Mouse (Mus musculus): ENCODE measurements around the gene Clip1. TPM values are rescaled to one million over a fixed set of nuclear protein-coding genes. Genes with fewer than 3 reads are reported as not detected.
A peak's percentile ranks its signal among the peaks of the same experiment; 100 is the strongest.

Clip1 gene
- polyA plus RNA-seq, 1 experiment from 2014 or later, result 74.6 TPM

DNA sequence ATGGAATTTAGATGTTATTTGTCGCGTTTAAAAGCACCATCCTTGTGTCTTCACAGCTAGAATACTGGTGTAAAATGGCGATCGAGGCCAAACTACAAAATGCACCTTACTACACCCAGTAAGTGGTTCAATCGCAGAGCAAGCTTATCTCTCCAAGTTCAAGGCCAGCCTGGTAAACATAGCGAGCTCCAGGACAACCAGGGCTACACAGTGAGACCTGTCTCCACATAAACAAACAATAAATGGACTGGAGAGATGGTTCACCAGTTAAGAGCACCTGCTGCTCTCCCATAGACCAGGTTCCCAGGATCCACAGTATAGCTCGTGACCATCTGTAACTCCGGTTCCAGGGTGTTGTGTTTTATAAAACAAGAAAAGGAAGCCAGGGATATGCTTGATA is 111.1 kb downstream of the Clip1 start:
- ATAC-seq (ENCODE audit: low FRiP score), result peak; percentile 21; the same call in 1 of the 2 replicates
- 65% methylated on average over 8 of the region's 8 CpGs for WGBS
- H3K4me1 ChIP-seq, result peaks cover 9% of the 10 kb centered on the region

DNA sequence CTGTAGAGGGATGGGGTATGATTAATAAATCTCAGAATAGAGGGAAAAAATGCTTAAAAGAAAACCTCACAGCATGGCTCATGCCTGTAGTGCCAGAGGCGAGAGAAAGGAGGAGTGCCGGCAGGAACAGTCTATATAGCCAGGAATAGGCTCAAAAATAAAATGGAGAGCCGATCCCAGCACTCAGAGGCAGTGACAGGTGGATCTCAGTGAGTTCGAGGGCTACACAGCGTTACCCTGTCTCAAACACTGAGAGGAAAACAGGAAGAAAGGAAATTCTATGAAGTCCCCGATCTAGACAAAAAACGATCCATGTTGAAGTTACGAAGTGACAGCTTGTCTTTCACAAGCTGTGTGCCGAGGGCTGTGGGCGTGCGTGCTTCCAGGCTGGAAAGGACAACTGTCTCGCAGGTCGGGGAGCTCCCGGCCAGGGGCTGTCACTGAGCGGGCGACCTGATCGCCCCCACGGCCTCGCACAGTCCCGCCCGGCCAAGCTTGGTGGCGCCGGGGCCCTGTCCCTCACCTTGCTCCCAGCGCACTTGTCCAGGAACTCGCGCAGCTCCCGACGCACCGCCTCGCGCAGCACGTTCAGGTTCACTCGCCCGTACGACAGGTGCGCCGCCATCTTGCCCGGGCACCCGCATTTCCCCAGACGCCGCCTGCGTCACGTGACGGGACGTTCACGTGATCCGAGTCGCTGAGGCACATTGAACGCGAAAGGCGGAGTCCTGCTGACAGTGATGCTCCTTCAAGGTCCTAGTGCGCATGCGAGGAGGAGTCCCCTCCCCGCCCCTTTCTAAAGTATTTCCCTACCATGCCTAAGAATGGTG is 111.8 kb downstream of the Clip1 start, which contains the start of gene Vps33a:
TSS of gene Vps33a (minus strand) at position 682 of the 830 bp plus-strand sequence.
- Histone ChIP-seq H3K9ac (peak within 1 kb of the TSS; percentile 87), H3K27me3 (no peaks in the 10 kb centered on the region), H3K4me2 (replicated peaks) (peak within 1 kb of the TSS; percentile 90), H3K4me1 (peaks cover 9% of the 10 kb centered on the region), H3K9me3 (replicated peaks) (no peaks in the 10 kb centered on the region), H3K4me3 (peak within 1 kb of the TSS; percentile 92), H3K36me3 (peaks cover 37% of the 10 kb centered on the region), H3K27ac (peak within 1 kb of the TSS; percentile 77)
- under 1% methylated on average over 54 of the region's 54 CpGs for WGBS
- peak; percentile 89 for ATAC-seq (ENCODE audit: low FRiP score)

More for the DNA sequence above, 111.1 kb downstream of the Clip1 start:
- H3K27me3 ChIP-seq, result no peaks in the 10 kb centered on the region
- no peak overlapping the region for H3K9ac ChIP-seq
- no peaks in the 10 kb centered on the region for H3K9me3 ChIP-seq (replicated peaks)
- peak overlapping the region; percentile 92 for H3K4me3 ChIP-seq
- H3K36me3 ChIP-seq, result peaks cover 37% of the 10 kb centered on the region
- peak overlapping the region; percentile 90 for H3K4me2 ChIP-seq (replicated peaks)
- H3K27ac ChIP-seq, result no peak overlapping the region

DNA sequence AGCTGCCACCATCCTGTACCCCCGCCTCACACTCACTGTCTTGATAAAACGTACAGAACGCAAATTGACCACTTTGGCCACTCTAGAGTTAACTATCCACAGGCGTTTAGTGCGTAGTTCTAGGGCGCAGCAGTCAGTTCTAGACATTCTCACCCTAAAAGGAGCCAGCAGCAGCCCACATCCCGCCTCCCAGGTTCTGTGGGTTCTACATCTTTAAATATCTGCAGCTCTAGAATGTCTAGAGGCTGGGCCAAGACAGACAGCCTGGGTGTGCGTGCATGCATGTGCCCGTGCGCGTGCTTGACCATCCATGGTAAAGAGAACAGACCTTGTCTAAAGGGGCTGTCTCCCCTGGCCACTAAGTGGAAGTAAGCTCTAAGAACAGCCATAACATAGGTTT is 123.3 kb downstream of the Clip1 start:
- H3K4me1 ChIP-seq, result no peaks in the 10 kb centered on the region
- no peak for ATAC-seq (ENCODE audit: low FRiP score)
- WGBS, result 93% methylated on average over 11 of the region's 11 CpGs
- no peak overlapping the region for H3K27ac ChIP-seq
- H3K27me3 ChIP-seq, result no peaks in the 10 kb centered on the region
- peaks cover 95% of the 10 kb centered on the region for H3K36me3 ChIP-seq
- no peak overlapping the region for H3K9ac ChIP-seq
- no peak overlapping the region for H3K4me3 ChIP-seq
- no peaks in the 10 kb centered on the region for H3K9me3 ChIP-seq (replicated peaks)
- no peak overlapping the region for H3K4me2 ChIP-seq (replicated peaks)

DNA sequence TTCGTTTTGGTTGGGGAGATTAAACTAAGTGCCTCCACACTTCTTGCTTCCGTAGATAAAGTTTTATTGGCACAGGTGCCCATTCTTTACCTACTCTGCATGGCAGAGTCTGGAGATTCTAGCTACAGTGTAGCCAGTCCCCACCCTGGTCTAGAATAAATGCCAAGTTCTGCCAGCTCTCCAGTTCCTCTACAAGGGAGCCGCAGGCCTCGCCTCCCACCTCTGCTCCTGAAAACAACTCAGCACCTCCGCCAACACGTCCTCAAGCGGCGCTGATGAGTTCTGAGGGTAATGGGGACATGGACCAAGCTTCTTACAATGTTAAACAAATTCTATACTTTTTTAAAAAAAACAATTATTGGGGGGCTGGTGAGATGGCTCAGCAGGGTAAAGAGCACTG is 124.8 kb downstream of the Clip1 start:
- Histone ChIP-seq H3K4me2 (replicated peaks) (no peak overlapping the region), H3K4me3 (no peak overlapping the region), H3K4me1 (no peaks in the 10 kb centered on the region), H3K36me3 (peaks cover 90% of the 10 kb centered on the region), H3K27me3 (no peaks in the 10 kb centered on the region), H3K27ac (no peak overlapping the region), H3K9ac (no peak overlapping the region), H3K9me3 (replicated peaks) (no peaks in the 10 kb centered on the region)
- ATAC-seq (ENCODE audit: low FRiP score), result no peak
- 95% methylated on average over 8 of the region's 8 CpGs for WGBS

DNA sequence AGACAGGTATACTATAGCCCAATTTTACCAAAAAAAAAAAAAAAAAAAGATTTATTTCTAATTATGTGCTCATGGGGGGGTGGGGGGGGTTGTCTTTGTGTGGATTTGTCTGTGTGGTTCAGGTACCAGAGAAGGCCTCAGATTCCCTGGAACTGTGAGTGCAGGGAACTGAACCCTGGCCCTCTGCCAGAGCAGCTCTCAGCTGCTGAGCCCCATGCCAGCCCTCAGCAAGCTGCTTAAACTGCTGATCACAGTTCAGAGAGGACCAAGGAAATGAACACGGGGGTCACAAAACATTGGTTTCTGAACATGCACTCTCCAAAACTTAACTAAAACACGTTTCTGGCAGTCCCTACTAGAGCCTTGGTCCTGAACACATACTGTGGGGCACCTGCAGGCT is 128.0 kb downstream of the Clip1 start:
- no peak overlapping the region for H3K4me3 ChIP-seq
- H3K27ac ChIP-seq, result no peak overlapping the region
- H3K9me3 ChIP-seq (replicated peaks), result no peaks in the 10 kb centered on the region
- H3K9ac ChIP-seq, result no peak overlapping the region
- 79% methylated on average over 2 of the region's 2 CpGs for WGBS
- H3K36me3 ChIP-seq, result peaks cover 62% of the 10 kb centered on the region
- no peaks in the 10 kb centered on the region for H3K27me3 ChIP-seq
- no peaks in the 10 kb centered on the region for H3K4me1 ChIP-seq
- no peak for ATAC-seq (ENCODE audit: low FRiP score)
- no peak overlapping the region for H3K4me2 ChIP-seq (replicated peaks)

DNA sequence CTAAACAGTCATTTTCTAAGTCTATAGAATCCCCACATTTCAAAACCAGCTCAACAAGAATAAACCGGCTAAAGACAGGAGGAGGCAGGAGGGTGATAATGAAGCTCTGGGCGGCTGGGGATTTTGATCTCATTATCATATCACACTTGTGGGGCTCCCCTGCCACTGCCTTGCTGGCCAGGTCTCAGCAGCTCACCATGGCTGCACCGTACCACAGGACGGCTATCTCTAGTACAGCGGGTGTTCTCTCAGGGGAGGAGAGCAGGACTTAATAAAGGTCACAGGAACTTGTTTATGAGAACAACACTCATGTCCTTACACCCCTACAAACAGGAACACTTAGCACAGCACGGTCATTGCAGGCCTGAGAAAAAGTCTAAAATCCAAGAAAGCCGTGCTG is 128.7 kb downstream of the Clip1 start:
- Histone ChIP-seq H3K4me3 (no peak overlapping the region), H3K36me3 (peaks cover 55% of the 10 kb centered on the region), H3K9me3 (replicated peaks) (no peaks in the 10 kb centered on the region), H3K9ac (no peak overlapping the region), H3K4me2 (replicated peaks) (no peak overlapping the region), H3K27ac (no peak overlapping the region), H3K4me1 (no peaks in the 10 kb centered on the region), H3K27me3 (no peaks in the 10 kb centered on the region)
- WGBS, result 93% methylated on average over 7 of the region's 7 CpGs
- no peak for ATAC-seq (ENCODE audit: low FRiP score)

DNA sequence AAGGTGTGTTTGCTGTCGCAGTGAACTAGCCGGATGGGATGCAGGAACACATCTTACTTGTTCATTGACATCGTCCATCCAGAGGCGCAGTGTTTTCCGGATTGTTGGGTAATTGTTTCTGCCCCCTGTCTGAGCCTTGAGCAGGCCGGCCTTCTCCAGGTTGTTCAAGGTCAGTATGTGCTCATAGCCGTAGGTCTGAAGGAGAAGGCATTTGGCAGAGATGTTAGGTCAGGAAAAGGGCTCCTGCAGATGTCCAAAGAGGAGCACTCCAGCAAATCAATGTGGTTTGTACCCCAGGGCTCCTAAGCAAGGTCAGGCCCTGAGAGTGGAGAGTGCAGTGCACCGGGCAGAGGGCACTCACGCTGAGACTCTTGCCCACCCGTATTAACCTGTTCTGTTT is 150.6 kb downstream of the Clip1 start:
- Histone ChIP-seq H3K4me2 (replicated peaks) (no peak overlapping the region), H3K9ac (no peak overlapping the region), H3K27me3 (no peaks in the 10 kb centered on the region), H3K36me3 (peaks cover 78% of the 10 kb centered on the region), H3K4me3 (no peak overlapping the region), H3K27ac (no peak overlapping the region), H3K4me1 (no peaks in the 10 kb centered on the region), H3K9me3 (replicated peaks) (no peaks in the 10 kb centered on the region)
- no peak for ATAC-seq (ENCODE audit: low FRiP score)
- 94% methylated on average over 10 of the region's 10 CpGs for WGBS

DNA sequence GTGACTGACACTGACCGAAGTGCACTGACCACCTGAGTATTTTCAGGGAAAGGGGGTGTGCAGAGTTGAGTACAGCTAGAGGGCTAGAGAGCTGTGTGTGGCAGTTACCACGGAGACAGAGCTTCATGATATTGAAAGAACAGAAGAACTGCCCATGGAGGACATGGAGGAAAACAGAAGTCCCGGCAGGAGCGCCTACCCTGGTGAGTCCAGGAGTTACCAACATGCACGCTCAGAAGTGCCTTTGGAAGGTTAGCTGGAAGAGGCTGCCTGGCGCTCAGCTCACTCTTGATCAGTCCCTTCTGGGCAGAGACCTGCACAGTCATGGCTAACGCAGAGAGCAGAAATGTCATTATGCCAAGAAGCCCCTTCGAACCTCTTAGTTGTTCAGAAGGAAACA is 154.4 kb downstream of the Clip1 start:
- H3K4me1 ChIP-seq, result no peaks in the 10 kb centered on the region; the same call in 1 of the 2 replicates
- no peak overlapping the region for H3K27ac ChIP-seq
- peaks cover 67% of the 10 kb centered on the region for H3K36me3 ChIP-seq
- H3K4me2 ChIP-seq (replicated peaks), result no peak overlapping the region
- WGBS, result 91% methylated on average over 8 of the region's 8 CpGs
- ATAC-seq (ENCODE audit: low FRiP score), result no peak
- H3K4me3 ChIP-seq, result no peak overlapping the region
- no peaks in the 10 kb centered on the region for H3K27me3 ChIP-seq
- H3K9me3 ChIP-seq (replicated peaks), result no peaks in the 10 kb centered on the region
- H3K9ac ChIP-seq, result no peak overlapping the region

DNA sequence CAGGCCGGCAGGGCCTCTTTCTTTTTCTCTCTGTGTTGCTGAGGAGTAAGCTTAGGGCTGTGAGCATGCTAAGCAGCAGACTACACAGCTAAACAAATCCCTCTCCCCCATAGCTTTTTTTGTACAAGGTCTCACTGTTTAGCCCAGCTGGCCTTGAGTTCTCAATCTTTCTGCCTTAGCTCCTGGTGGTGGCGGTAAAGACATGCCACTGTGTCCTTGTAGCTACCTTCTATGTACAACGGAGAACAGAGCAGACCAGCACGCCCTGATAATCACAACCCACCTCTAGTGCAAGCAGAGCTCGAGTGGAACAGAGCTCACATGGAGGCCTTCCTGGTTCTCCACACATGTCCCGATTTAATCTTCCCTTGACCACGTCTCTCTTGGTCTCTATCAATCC is 155.8 kb downstream of the Clip1 start:
- Histone ChIP-seq H3K4me1 (peaks cover 6% of the 10 kb centered on the region), H3K9me3 (replicated peaks) (no peaks in the 10 kb centered on the region), H3K27me3 (no peaks in the 10 kb centered on the region), H3K27ac (no peak overlapping the region), H3K4me3 (no peak overlapping the region), H3K4me2 (replicated peaks) (no peak overlapping the region), H3K36me3 (peaks cover 55% of the 10 kb centered on the region), H3K9ac (no peak overlapping the region)
- ATAC-seq (ENCODE audit: low FRiP score), result no peak
- WGBS, result 82% methylated on average over 7 of the region's 7 CpGs

Other genes starting within 250 kb of the Clip1 start
- 0.34 and 0.36 TPM in 2 replicates for gene Lrrc43, start 195.3 kb downstream of the Clip1 start, polyA plus RNA-seq (2016; fragmentation: Nextera tagmentation; extraction: Ambion mirVana)
- not detected in 2 replicates for gene Il31, start 195.1 kb downstream of the Clip1 start, polyA plus RNA-seq (2016; fragmentation: Nextera tagmentation; extraction: Ambion mirVana)
- gene B3gnt4, start 174.2 kb downstream of the Clip1 start, polyA plus RNA-seq (2016; fragmentation: Nextera tagmentation; extraction: Ambion mirVana), result 1.4 and 1.5 TPM in 2 replicates
- gene Diablo, start 160.4 kb downstream of the Clip1 start, polyA plus RNA-seq (2016; fragmentation: Nextera tagmentation; extraction: Ambion mirVana), result 112 and 124 TPM in 2 replicates
- 1.6 and 2.4 TPM in 2 replicates for gene Gm49027, start 159.1 kb downstream of the Clip1 start, polyA plus RNA-seq (2016; fragmentation: Nextera tagmentation; extraction: Ambion mirVana)
- gene Vps33a, start 111.6 kb downstream of the Clip1 start, polyA plus RNA-seq (2016; fragmentation: Nextera tagmentation; extraction: Ambion mirVana), result 41.4 and 43.7 TPM in 2 replicates
- 80.2 and 90.5 TPM in 2 replicates for gene Zcchc8, start 36.5 kb upstream of the Clip1 start, polyA plus RNA-seq (2016; fragmentation: Nextera tagmentation; extraction: Ambion mirVana)
- gene Rsrc2, start 64.8 kb upstream of the Clip1 start, polyA plus RNA-seq (2016; fragmentation: Nextera tagmentation; extraction: Ambion mirVana), result 166 and 182 TPM in 2 replicates
- 26.6 and 30.4 TPM in 2 replicates for gene Kntc1, start 65.1 kb upstream of the Clip1 start, polyA plus RNA-seq (2016; fragmentation: Nextera tagmentation; extraction: Ambion mirVana)
- not detected in 2 replicates for gene Hcar2, start 180.9 kb upstream of the Clip1 start, polyA plus RNA-seq (2016; fragmentation: Nextera tagmentation; extraction: Ambion mirVana)
- gene Hcar1, start 195.4 kb upstream of the Clip1 start, polyA plus RNA-seq (2016; fragmentation: Nextera tagmentation; extraction: Ambion mirVana), result 0.18 and 0.50 TPM in 2 replicates
- 153 and 180 TPM in 2 replicates for gene Denr, start 222.6 kb upstream of the Clip1 start, polyA plus RNA-seq (2016; fragmentation: Nextera tagmentation; extraction: Ambion mirVana)
- gene Gm43518, start 242.8 kb upstream of the Clip1 start, polyA plus RNA-seq (2016; fragmentation: Nextera tagmentation; extraction: Ambion mirVana), result 3.4 and 4.0 TPM in 2 replicates
- 5.3 and 7.4 TPM in 2 replicates for gene Ccdc62, start 246.1 kb upstream of the Clip1 start, polyA plus RNA-seq (2016; fragmentation: Nextera tagmentation; extraction: Ambion mirVana)